Mouse (Mus musculus) midbrain, embryonic 14.5 days (tissue): Measurements from ENCODE around the gene Mettl24. TPM values are rescaled to one million over a fixed set of nuclear protein-coding genes. Genes with fewer than 3 reads are reported as not detected.
A peak's percentile ranks its signal among the peaks of the same experiment; 100 is the strongest.

Source experiments
- ATAC-seq: fragments of 200-750 bp; cut with Nextera tagmentation; 2 replicates; pipeline ENCODE4 v1.8.0; 2017; ENCODE audit warnings: moderate number of reproducible peaks, moderate library complexity; ENCODE audit not compliant: low FRiP score, low TSS enrichment
- DNase-seq: peaks from one replicate; pipeline ENCODE4 v3.0.0-alpha.2; 2015
- H3K27ac ChIP-seq: fragments of 300-500 bp; sonication (generic); replicated peaks from 2 replicates; pipeline ENCODE4 v1.5.1; 2014; ENCODE audit warnings: mild to moderate bottlenecking, low read depth, low read length, moderate library complexity
- H3K27me3 ChIP-seq: fragments of 300-500 bp; sonication (generic); 2 replicates; pipeline ENCODE4 v1.6.1; 2014; ENCODE audit warnings: low read length, control low read depth, mixed read lengths; ENCODE audit not compliant: control insufficient read depth, insufficient read depth
- H3K36me3 ChIP-seq: fragments of 300-500 bp; sonication (generic); 2 replicates; pipeline ENCODE4 v1.6.1; 2014; ENCODE audit warnings: low read length, control low read depth; ENCODE audit not compliant: control insufficient read depth, insufficient read depth
- H3K4me1 ChIP-seq: fragments of 300-500 bp; sonication (generic); 2 replicates; pipeline ENCODE4 v1.6.1; 2014; ENCODE audit warnings: mild to moderate bottlenecking, antibody characterized with exemption, low read length, control low read depth; ENCODE audit not compliant: control insufficient read depth, insufficient read depth
- H3K4me2 ChIP-seq: fragments of 300-500 bp; sonication (generic); 2 replicates; pipeline ENCODE4 v1.6.1; 2014; ENCODE audit warnings: mild to moderate bottlenecking, low read length, moderate library complexity
- H3K4me3 ChIP-seq: fragments of 300-500 bp; sonication (generic); replicated peaks from 2 replicates; pipeline ENCODE4 v1.5.1; 2014; ENCODE audit warnings: low read depth, low read length
- H3K9ac ChIP-seq: fragments of 300-500 bp; sonication (generic); replicated peaks from 2 replicates; pipeline ENCODE4 v1.6.1; 2014; ENCODE audit warnings: mild to moderate bottlenecking, low read length, moderate library complexity
- H3K9me3 ChIP-seq: fragments of 300-500 bp; sonication (generic); 2 replicates; pipeline ENCODE4 v1.6.1; 2016; ENCODE audit warnings: low read length, control low read depth, mixed read lengths; ENCODE audit not compliant: control insufficient read depth
- WGBS: fragments of 180-500 bp; shearing (Covaris S2); extraction: QIAGEN DNeasy Blood & Tissue Kit; methylation state at CpG from one replicate; pipeline ENCODE4 v1.1.7; 2014; 5-methylcytosine and 5-hydroxymethylcytosine counted together
- polyA plus RNA-seq: library from polyadenylated mRNA; unstranded; fragments of >200 nt; fragmentation: Nextera tagmentation; extraction: Ambion mirVana; gene quantifications from 2 replicates; pipeline ENCODE4 v1.2.1, GENCODE M21; 2014

Gene Mettl24
- polyA plus RNA-seq, 1 experiment from 2014 or later: 0.41 TPM

DNA sequence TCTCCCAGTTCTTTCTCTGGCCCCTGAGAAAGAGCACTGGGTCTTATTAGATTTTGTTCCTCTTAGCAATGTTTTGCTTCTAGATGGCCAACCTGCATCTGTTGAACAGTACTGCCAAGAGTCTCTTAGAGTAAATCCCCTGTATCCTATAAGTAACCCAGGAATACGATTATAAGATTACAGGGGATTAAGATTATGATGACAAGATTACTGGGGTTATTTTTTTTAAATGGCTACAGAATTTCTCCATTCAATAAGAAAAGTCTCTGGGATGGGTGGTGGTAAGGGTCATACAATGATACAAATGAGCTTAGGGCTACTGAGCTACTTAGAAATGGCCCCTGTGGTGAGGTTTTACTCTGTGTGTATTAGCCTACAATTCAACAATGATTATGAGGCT is 37.7 kb upstream of the Mettl24 start:
- DNase-seq (no peak), ATAC-seq (no peak)
- Histone ChIP-seq H3K27me3 (no peaks in the 10 kb centered on the region), H3K27ac (no peak overlapping the region), H3K36me3 (no peaks in the 10 kb centered on the region), H3K4me1 (no peaks in the 10 kb centered on the region), H3K4me2 (no peak overlapping the region), H3K9me3 (no peaks in the 10 kb centered on the region; the same call in 1 of the 2 replicates), H3K9ac (no peak overlapping the region), H3K4me3 (no peak overlapping the region)
- 72% methylated on average over 1 of the region's 1 CpGs for WGBS

DNA sequence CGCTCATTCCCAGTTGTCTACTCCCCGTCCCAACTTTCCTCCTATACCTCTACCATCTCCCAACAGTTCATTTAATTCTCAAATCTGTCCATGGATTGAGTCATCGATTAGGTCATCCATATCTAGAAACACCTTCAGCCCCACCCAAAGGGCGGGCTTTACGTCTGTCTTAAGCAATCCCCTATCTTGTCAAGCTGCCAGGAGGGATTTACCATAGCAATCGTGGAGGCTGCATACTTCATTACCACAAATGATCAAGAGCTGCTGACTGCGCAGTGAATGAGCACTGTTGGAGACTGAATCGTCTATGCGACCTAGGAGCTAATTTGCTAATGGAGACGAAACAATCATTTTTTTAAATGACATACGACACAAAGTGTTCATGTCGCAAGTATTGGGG is 34.3 kb upstream of the Mettl24 start:
- 88% methylated on average over 12 of the region's 12 CpGs for WGBS

DNA sequence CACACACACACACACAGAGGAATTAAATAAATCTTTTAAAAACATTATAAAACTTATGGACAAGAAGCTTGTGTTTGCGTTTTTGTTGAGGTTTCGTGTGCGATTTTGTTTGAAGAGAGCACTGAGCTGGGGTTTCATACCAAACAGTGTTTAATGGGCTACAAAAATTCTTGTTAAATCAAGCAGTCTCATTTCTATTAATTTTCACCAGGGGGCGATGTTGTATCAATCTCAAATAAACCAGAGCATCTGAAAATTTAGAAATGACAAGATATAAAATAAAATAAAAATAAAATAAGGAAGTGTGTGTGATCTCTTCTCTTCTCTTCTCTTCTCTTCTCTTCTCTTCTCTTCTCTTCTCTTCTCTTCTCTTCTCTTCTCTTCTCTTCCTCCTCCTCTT is 33.4 kb upstream of the Mettl24 start:
- Histone ChIP-seq H3K27ac (no peak overlapping the region), H3K4me3 (no peak overlapping the region), H3K9me3 (no peaks in the 10 kb centered on the region; the same call in 1 of the 2 replicates), H3K9ac (no peak overlapping the region), H3K27me3 (no peaks in the 10 kb centered on the region), H3K36me3 (no peaks in the 10 kb centered on the region), H3K4me1 (no peaks in the 10 kb centered on the region), H3K4me2 (no peak overlapping the region)
- peak; percentile 82 for DNase-seq
- ATAC-seq: no peak
- 38% methylated on average over 4 of the region's 4 CpGs for WGBS

More for the DNA sequence above, 34.3 kb upstream of the Mettl24 start:
- Histone ChIP-seq H3K4me2 (no peak overlapping the region), H3K4me1 (no peaks in the 10 kb centered on the region), H3K27me3 (no peaks in the 10 kb centered on the region), H3K36me3 (no peaks in the 10 kb centered on the region), H3K9ac (no peak overlapping the region), H3K27ac (no peak overlapping the region), H3K4me3 (no peak overlapping the region), H3K9me3 (no peaks in the 10 kb centered on the region; the same call in 1 of the 2 replicates)
- ATAC-seq (no peak), DNase-seq (no peak)

DNA sequence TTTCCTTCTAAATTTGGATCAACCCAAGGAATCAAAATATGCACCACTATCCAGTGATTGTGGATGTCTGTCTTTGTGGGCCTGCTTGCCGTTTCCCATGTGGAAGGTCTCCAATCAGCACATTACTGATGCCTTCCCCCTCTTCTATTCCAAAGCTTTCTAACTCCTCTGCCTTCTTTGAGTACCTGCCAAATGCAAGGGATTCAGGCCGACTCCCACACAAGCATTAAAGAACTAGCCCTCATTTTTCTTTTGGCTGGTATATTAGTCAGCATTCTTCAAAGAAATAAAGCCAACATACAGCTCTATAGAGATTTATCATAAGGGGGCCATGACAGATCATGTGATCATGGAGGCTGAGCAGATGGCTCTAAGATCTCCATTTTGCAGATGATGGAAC is 31.4 kb upstream of the Mettl24 start:
- no peak for DNase-seq
- H3K4me1 ChIP-seq: no peaks in the 10 kb centered on the region
- 80% methylated on average over 2 of the region's 2 CpGs for WGBS
- ATAC-seq: no peak
- H3K4me2 ChIP-seq: no peak overlapping the region
- H3K27me3 ChIP-seq: no peaks in the 10 kb centered on the region
- no peak overlapping the region for H3K9ac ChIP-seq
- H3K27ac ChIP-seq: no peak overlapping the region
- H3K4me3 ChIP-seq: no peak overlapping the region
- no peaks in the 10 kb centered on the region; the same call in 1 of the 2 replicates for H3K9me3 ChIP-seq
- H3K36me3 ChIP-seq: no peaks in the 10 kb centered on the region

DNA sequence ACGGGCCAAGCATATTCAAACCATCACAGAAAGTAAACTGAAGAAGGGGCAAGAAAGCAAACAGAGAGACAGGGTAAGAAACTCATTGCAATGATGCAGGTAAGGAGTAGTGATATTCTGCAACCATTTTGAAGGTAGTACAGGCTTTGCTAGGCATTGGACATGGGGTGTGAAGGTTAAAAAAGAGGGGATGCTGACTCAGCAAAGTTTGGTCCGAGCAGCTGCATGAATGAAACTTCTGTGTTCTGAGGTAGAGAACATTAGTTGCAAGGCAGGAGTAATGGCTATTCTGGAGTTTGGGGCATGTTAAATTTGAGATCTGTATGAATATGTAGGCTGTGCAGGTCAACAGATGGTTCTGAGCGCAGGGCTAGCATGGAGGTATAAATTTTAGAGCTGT is 17.8 kb upstream of the Mettl24 start:
- ATAC-seq (no peak), DNase-seq (no peak)
- Histone ChIP-seq H3K9ac (no peak overlapping the region), H3K27me3 (no peaks in the 10 kb centered on the region), H3K4me2 (no peak overlapping the region), H3K4me1 (no peaks in the 10 kb centered on the region), H3K36me3 (no peaks in the 10 kb centered on the region), H3K27ac (no peak overlapping the region), H3K4me3 (no peak overlapping the region), H3K9me3 (no peaks in the 10 kb centered on the region)
- WGBS: 91% methylated on average over 3 of the region's 3 CpGs

DNA sequence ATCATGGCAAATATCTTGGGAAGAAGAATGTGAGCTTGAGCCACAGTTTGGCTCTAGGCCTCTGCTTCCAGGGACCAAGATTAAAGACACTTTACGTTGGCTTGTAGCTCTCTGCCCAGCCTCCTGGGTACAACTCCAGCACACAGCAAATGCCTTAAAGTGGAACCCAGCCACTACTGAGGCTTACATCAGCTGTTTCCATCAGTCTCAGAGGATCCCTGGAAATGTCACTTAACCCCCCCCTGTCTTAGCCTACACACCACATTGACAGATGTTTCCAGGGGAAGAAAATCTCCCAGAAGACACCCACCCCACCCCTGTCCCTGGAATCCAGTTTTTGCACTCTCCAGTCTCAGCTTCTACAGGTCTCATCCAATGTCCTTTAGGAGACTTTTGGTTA is 16.1 kb upstream of the Mettl24 start:
- Histone ChIP-seq H3K27me3 (no peaks in the 10 kb centered on the region), H3K9me3 (no peaks in the 10 kb centered on the region), H3K36me3 (no peaks in the 10 kb centered on the region), H3K4me2 (no peak overlapping the region), H3K27ac (no peak overlapping the region), H3K9ac (no peak overlapping the region), H3K4me1 (no peaks in the 10 kb centered on the region), H3K4me3 (no peak overlapping the region)
- ATAC-seq: no peak
- DNase-seq: no peak
- 90% methylated on average over 1 of the region's 1 CpGs for WGBS

DNA sequence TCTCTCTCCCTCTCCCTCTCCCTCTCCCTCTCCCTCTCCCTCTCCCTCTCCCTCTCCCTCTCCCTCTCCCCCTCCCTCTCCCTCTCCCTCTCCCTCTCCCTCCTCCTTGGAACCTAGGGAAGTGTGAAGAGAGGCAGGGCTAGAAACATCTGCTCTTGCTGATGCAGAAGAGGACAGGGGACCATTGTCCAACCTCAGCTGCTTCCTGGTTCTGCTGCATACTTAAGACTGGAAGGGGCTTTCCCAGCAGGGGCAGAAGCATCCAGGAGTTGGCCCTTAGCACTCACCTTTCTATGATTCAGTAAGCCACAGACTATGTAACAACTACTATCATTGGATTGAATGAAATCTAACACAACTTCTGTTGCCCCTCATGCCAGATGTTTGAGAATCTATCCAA is 14.4 kb upstream of the Mettl24 start:
- ATAC-seq: no peak
- Histone ChIP-seq H3K4me2 (no peak overlapping the region), H3K9ac (no peak overlapping the region), H3K4me1 (peaks cover 9% of the 10 kb centered on the region; the same call in 1 of the 2 replicates), H3K27me3 (no peaks in the 10 kb centered on the region), H3K27ac (no peak overlapping the region), H3K4me3 (no peak overlapping the region), H3K36me3 (no peaks in the 10 kb centered on the region), H3K9me3 (no peaks in the 10 kb centered on the region)
- no peak for DNase-seq

DNA sequence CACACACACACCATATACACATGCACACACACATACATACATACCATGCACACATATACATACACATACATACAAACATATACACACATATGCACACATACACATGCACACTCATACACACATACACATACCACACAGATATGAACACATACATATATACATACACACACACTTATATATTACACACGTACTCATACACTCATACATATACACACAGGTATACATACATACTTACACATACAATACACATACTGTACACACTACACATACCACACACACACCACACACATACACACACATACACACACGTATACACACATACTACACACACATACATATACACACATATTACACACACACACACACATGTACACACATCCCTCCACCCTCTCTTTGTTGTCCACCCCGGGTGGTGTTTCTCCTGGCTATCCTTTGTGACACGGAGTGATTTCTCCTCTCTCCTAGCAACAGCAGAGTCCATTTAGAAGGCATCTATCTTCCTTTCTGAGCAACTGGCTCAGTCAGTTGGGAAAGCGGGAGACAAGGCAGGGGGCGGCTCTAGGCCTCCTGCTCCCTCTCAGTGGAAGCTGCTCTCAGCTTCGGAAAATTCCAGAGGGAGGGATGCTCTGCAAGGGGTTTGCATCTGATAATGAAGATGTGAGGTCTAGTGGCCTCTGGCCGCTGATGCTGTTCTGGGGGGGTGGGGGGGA is 10.3 kb upstream of the Mettl24 start:
- Histone ChIP-seq H3K9ac (no peak overlapping the region), H3K4me1 (peaks cover 14% of the 10 kb centered on the region), H3K27ac (no peak overlapping the region; the same call in 1 of the 2 replicates), H3K36me3 (no peaks in the 10 kb centered on the region), H3K4me3 (no peak overlapping the region), H3K4me2 (no peak overlapping the region), H3K9me3 (no peaks in the 10 kb centered on the region), H3K27me3 (no peaks in the 10 kb centered on the region)
- ATAC-seq (no peak; the same call in 1 of the 2 replicates), DNase-seq (no peak)
- WGBS: 41% methylated on average over 8 of the region's 8 CpGs

DNA sequence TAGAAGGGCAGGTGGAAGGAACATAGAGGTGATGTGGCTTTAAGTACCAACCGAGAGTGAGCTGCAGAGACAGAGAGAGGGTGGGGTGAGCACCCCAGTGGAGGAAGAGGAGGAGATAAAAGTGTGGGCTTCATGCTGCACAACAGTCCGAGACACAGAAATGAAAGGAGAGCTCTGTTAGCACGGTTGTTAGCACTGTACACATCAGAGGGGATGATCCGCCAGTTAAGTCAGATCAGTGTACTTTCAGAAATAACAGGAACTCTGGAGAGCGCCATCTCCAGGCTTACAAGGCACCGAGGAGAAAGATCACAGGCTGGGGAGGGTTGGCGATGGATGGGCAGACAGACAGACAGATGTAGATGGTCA is 9.8 kb upstream of the Mettl24 start:
- H3K4me2 ChIP-seq: no peak overlapping the region
- ATAC-seq (no peak; the same call in 1 of the 2 replicates), DNase-seq (no peak)
- H3K4me3 ChIP-seq: no peak overlapping the region
- H3K4me1 ChIP-seq: peaks cover 14% of the 10 kb centered on the region
- no peaks in the 10 kb centered on the region for H3K9me3 ChIP-seq
- no peaks in the 10 kb centered on the region for H3K36me3 ChIP-seq
- no peak overlapping the region; the same call in 1 of the 2 replicates for H3K27ac ChIP-seq
- WGBS: 52% methylated on average over 7 of the region's 7 CpGs
- H3K9ac ChIP-seq: no peak overlapping the region
- H3K27me3 ChIP-seq: no peaks in the 10 kb centered on the region
